Mouse (Mus musculus): ENCODE results near the gene Gm5622.
"Not testable (repeated sequence)": the region's sequence is repeated elsewhere in the genome, so short reads cannot be mapped to it uniquely, and the experiment has no call there.

Gene Gm5622

GRCm38 (mm10) chr14:51552490-51552889 lies at the start of gene Gm5622:
Gene Gm5622, plus strand, starts transcription at chr14:51552790.
- in situ Hi-C loops (cut with MboI; ENCODE audit: low pct_unique_long_range_greater_than_20kb in 1 of 2, low sequenced_read_pairs in 2 of 2, unreplicated experiment in 1 of 2): loop anchor here in 1 of 2 experiments (25.0 kb wide), 1 partner anchor 110 kb away; no protein-coding TSS in a partner anchor

- in situ Hi-C loops (cut with MboI; ENCODE audit: low pct_unique_long_range_greater_than_20kb in 1 of 2, low sequenced_read_pairs in 2 of 2, unreplicated experiment in 1 of 2): no loop called here
These were observed 45.2 kb upstream of the Gm5622 start for GRCm38 (mm10) chr14:51507416-51507815.

GRCm38 (mm10) chr14:51573963-51574362 lies 21.4 kb downstream of the Gm5622 start, which contains the start of gene Gm17175:
Gene Gm17175, minus strand, starts transcription at chr14:51574063.
- in situ Hi-C loops (cut with MboI; ENCODE audit: low pct_unique_long_range_greater_than_20kb in 1 of 2, low sequenced_read_pairs in 2 of 2, unreplicated experiment in 1 of 2): loop anchor here in 1 of 2 experiments (25.0 kb wide), 1 partner anchor 88 kb away; no protein-coding TSS in a partner anchor

DNA sequence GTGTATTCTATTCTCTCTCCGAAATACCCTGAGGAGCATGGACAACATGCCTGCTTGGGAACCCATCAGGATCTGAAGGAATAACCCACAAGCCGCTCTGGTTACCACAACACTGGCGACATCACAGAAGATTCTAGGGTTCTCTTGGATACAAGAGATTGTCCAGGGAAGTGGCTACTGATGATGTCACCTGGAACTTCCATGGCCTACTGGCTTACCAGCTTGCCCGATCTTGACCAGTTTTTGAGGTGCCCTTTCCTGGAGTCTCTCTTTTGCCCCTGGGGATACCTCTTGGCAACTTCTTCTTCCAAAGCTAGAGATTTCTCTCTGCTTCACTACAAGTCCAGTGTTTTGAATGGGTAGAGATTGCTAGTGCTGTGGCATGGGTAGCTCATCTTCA lies 39.4 kb downstream of the Gm5622 start, which contains the start of gene Gm17174:
Gm17174 (minus strand) TSS at position 101 of the 400 bp plus-strand sequence.
- in situ Hi-C loops (cut with MboI; ENCODE audit: low pct_unique_long_range_greater_than_20kb in 1 of 2, low sequenced_read_pairs in 2 of 2, unreplicated experiment in 1 of 2): not testable (repeated sequence)

DNA sequence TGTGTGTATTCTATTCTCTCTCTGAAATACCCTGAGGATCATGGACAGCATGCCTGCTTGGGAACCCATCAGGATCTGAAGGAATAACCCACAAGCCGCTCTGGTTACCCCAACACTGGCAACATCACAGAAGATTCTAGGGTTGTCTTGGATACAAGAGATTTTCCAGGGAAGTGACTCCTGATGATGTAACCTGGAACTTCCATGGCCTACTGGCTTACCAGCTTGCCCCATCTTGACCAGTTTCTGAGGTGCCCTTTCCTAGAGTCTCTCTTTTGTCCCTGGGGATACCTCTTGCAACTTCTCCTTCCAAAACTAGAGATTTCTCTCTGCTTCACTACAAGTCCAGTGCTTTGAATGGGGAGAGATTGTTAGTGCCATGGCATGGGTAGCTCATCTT lies 58.6 kb downstream of the Gm5622 start, which contains the start of gene Gm17078:
Gm17078 (minus strand) TSS at position 101 of the 400 bp plus-strand sequence.
- in situ Hi-C loops (cut with MboI; ENCODE audit: low pct_unique_long_range_greater_than_20kb in 1 of 2, low sequenced_read_pairs in 2 of 2, unreplicated experiment in 1 of 2): no loop called here

- in situ Hi-C loops (cut with MboI; ENCODE audit: low pct_unique_long_range_greater_than_20kb in 1 of 2, low sequenced_read_pairs in 2 of 2, unreplicated experiment in 1 of 2): not testable (repeated sequence)
These were observed 79.8 kb downstream of the Gm5622 start for GRCm38 (mm10) chr14:51632426-51632825.

DNA sequence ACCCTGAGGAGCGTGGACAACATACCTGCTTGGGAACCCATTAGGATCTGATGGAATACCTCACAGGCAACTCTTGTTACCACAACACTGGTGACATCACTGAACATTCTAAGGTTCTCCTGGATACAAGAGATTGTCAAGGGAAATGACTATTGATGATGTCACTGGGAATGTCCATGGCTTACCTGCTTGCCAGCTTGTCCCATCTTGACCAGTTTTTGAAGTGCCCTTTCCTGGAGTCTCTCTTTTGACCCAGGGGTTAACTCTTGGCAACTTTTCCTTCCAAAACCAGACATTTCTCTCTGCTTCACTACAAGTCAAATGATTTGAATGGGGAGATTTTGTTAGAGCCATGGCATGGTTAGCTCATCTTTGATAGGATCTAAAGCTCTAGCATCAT lies 83.0 kb downstream of the Gm5622 start, which contains the start of gene Gm4181:
Gm4181 (minus strand) TSS at position 101 of the 400 bp plus-strand sequence.
- in situ Hi-C loops (cut with MboI; ENCODE audit: low pct_unique_long_range_greater_than_20kb in 1 of 2, low sequenced_read_pairs in 2 of 2, unreplicated experiment in 1 of 2): not testable (repeated sequence)

DNA sequence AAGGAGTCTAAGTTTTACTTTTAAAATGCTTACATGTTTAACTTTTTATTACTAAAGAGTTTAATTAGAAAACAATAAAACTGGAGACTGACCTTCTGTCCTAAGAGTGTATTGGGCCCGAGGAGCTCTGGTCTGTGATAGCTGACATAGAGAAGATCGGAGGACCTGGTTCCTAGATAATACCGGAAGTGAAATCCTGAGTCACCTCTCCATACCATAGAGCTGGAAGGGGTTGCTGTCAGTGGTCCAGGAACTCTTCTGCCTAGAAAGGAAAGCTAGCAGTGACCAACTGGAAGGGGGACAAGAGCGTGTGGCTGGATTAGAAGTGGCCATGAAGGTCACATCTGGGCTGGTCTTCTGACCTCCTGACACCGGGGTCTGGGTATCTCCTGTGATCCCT lies 124.7 kb downstream of the Gm5622 start:
- in situ Hi-C loops (cut with MboI; ENCODE audit: low pct_unique_long_range_greater_than_20kb in 1 of 2, low sequenced_read_pairs in 2 of 2, unreplicated experiment in 1 of 2): no loop called here

DNA sequence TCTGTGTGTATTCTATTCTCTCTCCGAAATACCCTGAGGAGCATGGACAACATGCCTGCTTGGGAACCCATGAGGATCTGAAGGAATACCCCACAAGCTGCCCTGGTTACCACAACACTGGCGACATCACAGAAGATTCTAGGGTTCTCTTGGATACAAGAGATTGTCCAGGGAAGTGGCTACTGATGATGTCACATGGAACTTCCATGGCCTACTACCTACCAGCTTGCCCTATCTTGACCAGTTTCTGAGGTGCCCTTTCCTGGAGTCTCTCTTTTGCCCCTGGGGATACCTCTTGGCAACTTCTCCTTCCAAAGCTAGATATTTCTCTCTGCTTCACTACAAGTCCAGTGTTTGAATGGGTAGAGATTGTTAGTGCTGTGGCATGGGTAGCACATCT lies 142.8 kb downstream of the Gm5622 start, which contains the start of gene Gm17079:
Gm17079 (minus strand) TSS at position 101 of the 400 bp plus-strand sequence.
- in situ Hi-C loops (cut with MboI; ENCODE audit: low pct_unique_long_range_greater_than_20kb in 1 of 2, low sequenced_read_pairs in 2 of 2, unreplicated experiment in 1 of 2): not testable (repeated sequence)
